Mouse (Mus musculus) spleen, embryonic (tissue): ENCODE measurements at regions not wholly inside any gene's neighbourhood (a gene's known extent, or its start where the extent isn't known, plus 50 kb on each side); places are given as distances from the start of the nearest gene placed in this dataset.
"Not testable (repeated sequence)": the region's sequence is repeated elsewhere in the genome, so short reads cannot be mapped to it uniquely, and the experiment has no call there.

Experiments used
- CTCF ChIA-PET: fragments of 350-600 bp; sonication (Branson Sonifier 250); formaldehyde crosslinking; loops from one replicate; lab custom pipeline; 2022; lab: Charles Lee

GRCm38 (mm10) chr10:123800067-123800691, 536.4 kb downstream of the Fam19a2 start:
- CTCF ChIA-PET: no interaction called here

- CTCF ChIA-PET: interaction anchor here (0.6 kb wide), 1 partner anchor 22 kb away, joined by 4 read pairs; no protein-coding TSS in a partner anchor
Observed at GRCm38 (mm10) chr10:123800692-123801528, 537.1 kb downstream of the Fam19a2 start.

- CTCF ChIA-PET: no interaction called here
Observed at GRCm38 (mm10) chr10:123810882-123811281, 547.1 kb downstream of the Fam19a2 start.

- CTCF ChIA-PET: no interaction called here
Observed at GRCm38 (mm10) chr10:123813142-123813541, 549.3 kb downstream of the Fam19a2 start.

GRCm38 (mm10) chr10:123840061-123840751, 576.4 kb downstream of the Fam19a2 start:
- CTCF ChIA-PET: no interaction called here

- CTCF ChIA-PET: no interaction called here
Observed at GRCm38 (mm10) chr10:123842141-123842540, 578.3 kb downstream of the Fam19a2 start.

- CTCF ChIA-PET: no interaction called here
Observed at GRCm38 (mm10) chr10:123843604-123844003, 579.8 kb downstream of the Fam19a2 start.

- CTCF ChIA-PET: no interaction called here
Observed at GRCm38 (mm10) chr10:123846631-123847030, 582.8 kb downstream of the Fam19a2 start.

- CTCF ChIA-PET: no interaction called here
Observed at GRCm38 (mm10) chr10:123848564-123848963, 584.8 kb downstream of the Fam19a2 start.

- CTCF ChIA-PET: no interaction called here
Observed at GRCm38 (mm10) chr10:123875459-123875858, 611.7 kb downstream of the Fam19a2 start.

GRCm38 (mm10) chr10:123875882-123876281, 612.1 kb downstream of the Fam19a2 start:
- CTCF ChIA-PET: no interaction called here

- CTCF ChIA-PET: no interaction called here
Observed at GRCm38 (mm10) chr10:123888681-123889172, 624.9 kb downstream of the Fam19a2 start.

- CTCF ChIA-PET: no interaction called here
Observed at GRCm38 (mm10) chr10:123919054-123919453, 655.3 kb downstream of the Fam19a2 start.

- CTCF ChIA-PET: no interaction called here
Observed at GRCm38 (mm10) chr10:123929955-123930354, 666.2 kb downstream of the Fam19a2 start.

GRCm38 (mm10) chr10:123938732-123939131, 674.9 kb downstream of the Fam19a2 start:
- CTCF ChIA-PET: not testable (repeated sequence)
